Mouse (Mus musculus): ENCODE data around the gene Map2k5.

- TF ChIP-seq USF1 (IDR thresholded peaks at IDR 0.05; ENCODE audit: low read depth), result no peak
- TF ChIP-seq CTCF (IDR thresholded peaks at IDR 0.05; ENCODE audit: control insufficient read depth, insufficient read depth, insufficient read length), result no peak
- no peak for TF ChIP-seq MAX (IDR thresholded peaks at IDR 0.05)
- TF ChIP-seq MYOG (IDR thresholded peaks at IDR 0.05; ENCODE audit: control insufficient read depth, extremely low read depth, insufficient read length), result no peak
Observed at GRCm38 (mm10) chr9:63139661-63140060, 238.0 kb downstream of the Map2k5 start.
